Mouse (Mus musculus) liver, postnatal 0 days (tissue): ENCODE measurements at regions not wholly inside any gene's neighbourhood (a gene's known extent, or its start where the extent isn't known, plus 50 kb on each side); places are given as distances from the start of the nearest gene placed in this dataset.

ENCODE experiments used
- ATAC-seq: fragments of 200-750 bp; cut with Nextera tagmentation; 2 replicates; pipeline ENCODE4 v1.8.0; 2017; ENCODE audit warnings: mild to moderate bottlenecking, moderate library complexity
- DNase-seq: peaks from one replicate; pipeline ENCODE4 v3.0.0-alpha.2; 2016
- H3K27ac ChIP-seq: fragments of 300-500 bp; sonication (generic); 2 replicates; pipeline ENCODE4 v1.5.1; 2014; ENCODE audit warnings: antibody characterized with exemption, moderate library complexity, mild to moderate bottlenecking, low read depth
- H3K27me3 ChIP-seq: fragments of 300-500 bp; sonication (generic); 2 replicates; pipeline ENCODE4 v1.6.1; 2014; ENCODE audit warnings: low read length, control low read depth, mixed read lengths; ENCODE audit not compliant: insufficient read depth
- H3K36me3 ChIP-seq: fragments of 300-500 bp; sonication (generic); replicated peaks from 2 replicates; pipeline ENCODE4 v1.6.1; 2014; ENCODE audit warnings: mild to moderate bottlenecking, control low read depth, low read length, moderate library complexity, mixed read lengths; ENCODE audit not compliant: insufficient read depth
- H3K4me1 ChIP-seq: fragments of 300-500 bp; sonication (generic); 2 replicates; pipeline ENCODE4 v1.6.1; 2014; ENCODE audit warnings: antibody characterized with exemption, mild to moderate bottlenecking, control low read depth; ENCODE audit not compliant: insufficient read depth
- H3K4me2 ChIP-seq: fragments of 300-500 bp; sonication (generic); 2 replicates; pipeline ENCODE4 v1.6.1; 2014; ENCODE audit warnings: low read depth, mild to moderate bottlenecking, low read length, moderate library complexity, mixed read lengths
- H3K4me3 ChIP-seq: fragments of 300-500 bp; sonication (generic); 2 replicates; pipeline ENCODE4 v1.5.1; 2014; ENCODE audit warnings: low read depth, low read length
- H3K9ac ChIP-seq: fragments of 300-500 bp; sonication (generic); replicated peaks from 2 replicates; pipeline ENCODE4 v1.6.1; 2014; ENCODE audit warnings: mild to moderate bottlenecking, moderate library complexity
- H3K9me3 ChIP-seq: fragments of 300-500 bp; sonication (generic); 2 replicates; pipeline ENCODE4 v1.6.1; 2016; ENCODE audit warnings: mild to moderate bottlenecking, control low read depth, low read length, mixed read lengths
- CTCF ChIP-seq: sonication (generic); IDR thresholded peaks from 2 replicates; pipeline ENCODE4 v1.5.1; 2016; ENCODE audit warnings: antibody characterized with exemption, low read depth
- EP300 ChIP-seq: IDR thresholded peaks from 2 replicates; pipeline ENCODE4 v1.6.1; 2016; ENCODE audit warnings: antibody characterized with exemption, low read depth, mild to moderate bottlenecking
- whole genome bisulfite sequencing: fragments of 180-500 bp; shearing (Covaris S2); extraction: QIAGEN DNeasy Blood & Tissue Kit; methylation state at CpG from one replicate; pipeline ENCODE4 v1.1.7; 2014; ENCODE audit not compliant: insufficient replicate concordance; 5-methylcytosine and 5-hydroxymethylcytosine counted together

DNA sequence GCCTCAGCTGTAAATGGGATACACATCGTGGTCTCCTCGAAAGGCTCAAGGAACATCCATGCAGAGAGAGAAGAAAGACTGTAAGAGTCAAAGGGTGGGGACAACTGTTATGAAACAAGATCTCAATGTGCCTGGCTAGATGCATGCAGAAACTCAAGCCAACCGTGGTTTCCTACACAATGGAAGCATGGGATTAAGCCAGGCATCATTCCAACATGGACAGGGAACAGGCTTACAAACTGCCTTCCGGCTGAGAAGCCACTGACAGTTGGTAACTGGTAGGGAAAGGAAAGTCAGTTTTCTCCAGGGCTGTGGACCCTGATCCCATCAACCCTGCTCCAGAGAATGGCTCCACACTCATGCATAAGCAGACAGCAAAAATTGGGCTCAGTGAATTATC is 350.5 kb downstream of the Gm9195 start:
- Histone ChIP-seq H3K36me3 (no peaks in the 10 kb centered on the region), H3K4me3 (no peak overlapping the region), H3K9ac (no peak overlapping the region), H3K4me2 (no peak overlapping the region), H3K4me1 (no peaks in the 10 kb centered on the region), H3K27ac (no peak overlapping the region), H3K9me3 (no peaks in the 10 kb centered on the region), H3K27me3 (no peaks in the 10 kb centered on the region)
- no peak for TF ChIP-seq EP300
- no peak for TF ChIP-seq CTCF
- WGBS: 68% methylated on average over 4 of the region's 4 CpGs
- ATAC-seq (no peak), DNase-seq (no peak)

DNA sequence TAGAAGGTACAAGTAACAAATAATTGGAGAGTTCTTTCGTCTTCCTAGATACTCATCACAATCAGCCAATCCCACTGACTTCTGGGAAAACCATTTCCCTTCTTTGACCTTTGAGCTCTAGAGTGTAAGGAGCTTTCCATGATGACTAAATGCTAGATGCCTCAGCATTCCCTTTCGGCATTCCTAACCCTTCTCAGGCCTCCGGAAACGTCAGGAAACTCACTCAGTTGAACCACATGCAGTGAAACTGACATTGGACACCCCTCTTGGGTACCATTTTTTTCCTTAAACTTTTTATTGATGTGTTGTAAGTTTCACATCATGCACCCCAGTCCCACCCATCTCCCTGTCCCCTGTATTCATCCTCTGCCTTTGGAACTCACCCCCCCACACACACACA is 361.5 kb downstream of the Gm9195 start:
- H3K27ac ChIP-seq: no peak overlapping the region
- TF ChIP-seq EP300: no peak
- no peak for TF ChIP-seq CTCF
- no peak for DNase-seq
- ATAC-seq: no peak
- no peaks in the 10 kb centered on the region for H3K36me3 ChIP-seq
- H3K9ac ChIP-seq: no peak overlapping the region
- no peaks in the 10 kb centered on the region for H3K27me3 ChIP-seq
- H3K9me3 ChIP-seq: no peaks in the 10 kb centered on the region
- no peaks in the 10 kb centered on the region for H3K4me1 ChIP-seq
- WGBS: 77% methylated on average over 4 of the region's 4 CpGs
- no peak overlapping the region for H3K4me3 ChIP-seq
- H3K4me2 ChIP-seq: no peak overlapping the region

DNA sequence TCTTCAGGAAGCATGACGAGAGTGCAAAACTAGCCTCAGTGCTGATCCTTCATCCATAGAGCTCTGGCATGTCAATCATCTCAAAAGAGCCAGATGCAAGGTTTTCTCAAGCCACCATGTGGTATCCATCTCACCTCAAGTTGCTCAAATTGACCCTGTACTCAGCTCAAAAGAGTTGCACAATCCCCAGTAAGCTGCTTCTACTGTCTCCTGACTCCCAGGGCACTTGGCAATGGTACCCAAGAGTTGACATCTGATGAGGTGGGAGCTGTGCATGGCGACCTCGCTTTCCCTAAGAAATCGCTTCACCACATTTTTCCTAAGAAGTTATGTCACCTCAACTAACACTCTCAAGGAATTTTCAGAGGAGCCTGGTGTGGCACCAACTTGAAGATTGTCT is 369.9 kb downstream of the Gm9195 start:
- DNase-seq: no peak
- Histone ChIP-seq H3K4me1 (no peaks in the 10 kb centered on the region), H3K9ac (no peak overlapping the region), H3K4me2 (no peak overlapping the region), H3K27ac (no peak overlapping the region), H3K36me3 (no peaks in the 10 kb centered on the region), H3K27me3 (no peaks in the 10 kb centered on the region), H3K9me3 (no peaks in the 10 kb centered on the region), H3K4me3 (no peak overlapping the region)
- no peak for ATAC-seq
- TF ChIP-seq EP300 (no peak), CTCF (no peak)
- 79% methylated on average over 4 of the region's 4 CpGs for WGBS

DNA sequence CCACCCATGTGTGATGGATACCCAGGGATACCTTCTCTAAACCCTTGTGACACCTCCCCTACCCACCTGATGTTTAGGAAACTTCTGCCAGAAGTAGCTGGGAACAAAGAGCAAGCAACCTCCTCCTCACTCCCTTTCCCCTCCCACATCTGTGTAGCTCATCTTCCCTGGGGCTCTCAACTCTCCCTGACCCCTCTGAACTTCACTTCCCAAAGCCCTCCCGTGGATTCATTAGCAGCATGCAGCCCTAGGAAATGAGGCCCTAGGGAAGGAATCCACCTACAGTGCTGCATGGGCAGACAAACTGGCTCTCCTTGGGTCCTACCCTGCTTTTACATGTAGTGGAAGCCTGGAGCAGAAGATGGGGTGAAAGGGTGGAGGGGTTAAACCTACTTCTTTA is 370.6 kb downstream of the Gm9195 start:
- 14% methylated on average over 1 of the region's 1 CpGs for WGBS
- no peaks in the 10 kb centered on the region for H3K4me1 ChIP-seq
- no peak overlapping the region for H3K9ac ChIP-seq
- no peak overlapping the region for H3K4me2 ChIP-seq
- ATAC-seq (no peak), DNase-seq (no peak)
- H3K9me3 ChIP-seq: no peaks in the 10 kb centered on the region
- TF ChIP-seq EP300 (no peak), CTCF (no peak)
- H3K27ac ChIP-seq: no peak overlapping the region
- H3K4me3 ChIP-seq: no peak overlapping the region
- H3K27me3 ChIP-seq: no peaks in the 10 kb centered on the region
- H3K36me3 ChIP-seq: no peaks in the 10 kb centered on the region

DNA sequence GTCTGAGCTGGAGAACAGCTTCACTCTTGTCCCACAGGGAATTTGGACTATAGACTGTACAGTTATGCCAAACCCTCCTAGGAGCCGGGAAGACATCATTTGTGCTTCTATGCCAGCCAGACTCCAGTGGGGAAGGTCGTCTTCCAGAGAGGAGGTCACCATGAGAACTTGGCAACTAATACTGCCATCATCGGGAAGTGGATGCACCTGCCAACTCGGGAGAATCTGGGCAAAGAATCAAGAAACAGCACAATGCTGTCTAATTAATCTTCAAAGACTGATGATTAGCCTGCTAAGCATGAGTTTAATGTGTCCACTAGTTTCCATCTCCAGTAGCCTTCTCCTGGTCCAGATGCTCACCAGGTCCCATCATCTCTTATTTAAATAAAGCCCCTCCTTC is 374.8 kb downstream of the Gm9195 start:
- H3K9me3 ChIP-seq: no peaks in the 10 kb centered on the region
- no peaks in the 10 kb centered on the region for H3K36me3 ChIP-seq
- H3K4me3 ChIP-seq: no peak overlapping the region
- H3K27ac ChIP-seq: no peak overlapping the region
- H3K4me1 ChIP-seq: no peaks in the 10 kb centered on the region
- no peak for ATAC-seq
- 65% methylated on average over 4 of the region's 4 CpGs for WGBS
- TF ChIP-seq CTCF (no peak), EP300 (no peak)
- no peak for DNase-seq
- H3K9ac ChIP-seq: no peak overlapping the region
- H3K4me2 ChIP-seq: no peak overlapping the region
- no peaks in the 10 kb centered on the region for H3K27me3 ChIP-seq

DNA sequence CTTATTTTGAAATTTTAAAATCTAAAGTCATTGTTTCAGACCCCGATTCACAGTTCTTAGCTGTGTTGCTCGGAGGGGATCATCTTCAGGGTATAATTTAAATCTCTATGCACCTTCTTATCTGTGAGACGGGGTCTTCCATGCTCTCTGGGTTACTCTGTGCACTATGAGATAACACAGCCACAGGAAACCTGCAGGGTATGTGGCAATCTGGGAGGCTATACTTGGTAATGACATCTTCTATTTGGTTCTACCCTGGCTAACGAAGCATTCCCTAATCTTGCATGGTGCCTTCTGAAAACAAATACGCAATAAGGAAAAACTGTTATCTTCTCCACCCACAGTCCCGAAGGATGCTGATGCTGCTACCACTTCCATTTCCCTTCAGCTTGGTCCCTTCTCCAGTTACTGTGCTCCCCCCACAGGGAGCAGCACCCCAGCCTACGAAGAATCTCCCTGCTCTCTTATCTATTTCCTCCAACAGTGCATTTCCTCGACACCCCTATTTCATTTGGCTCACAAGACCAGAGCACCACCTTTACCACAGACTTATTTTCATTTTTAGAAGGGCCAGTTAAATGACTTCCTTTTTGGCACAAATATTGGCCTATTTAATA is 378.2 kb downstream of the Gm9195 start:
- Histone ChIP-seq H3K27me3 (no peaks in the 10 kb centered on the region), H3K4me1 (no peaks in the 10 kb centered on the region), H3K9me3 (no peaks in the 10 kb centered on the region), H3K4me3 (no peak overlapping the region), H3K27ac (no peak overlapping the region), H3K9ac (no peak overlapping the region), H3K36me3 (no peaks in the 10 kb centered on the region), H3K4me2 (no peak overlapping the region)
- ATAC-seq (no peak), DNase-seq (no peak)
- WGBS: 27% methylated on average over 8 of the region's 8 CpGs
- no peak for TF ChIP-seq EP300
- TF ChIP-seq CTCF: no peak

DNA sequence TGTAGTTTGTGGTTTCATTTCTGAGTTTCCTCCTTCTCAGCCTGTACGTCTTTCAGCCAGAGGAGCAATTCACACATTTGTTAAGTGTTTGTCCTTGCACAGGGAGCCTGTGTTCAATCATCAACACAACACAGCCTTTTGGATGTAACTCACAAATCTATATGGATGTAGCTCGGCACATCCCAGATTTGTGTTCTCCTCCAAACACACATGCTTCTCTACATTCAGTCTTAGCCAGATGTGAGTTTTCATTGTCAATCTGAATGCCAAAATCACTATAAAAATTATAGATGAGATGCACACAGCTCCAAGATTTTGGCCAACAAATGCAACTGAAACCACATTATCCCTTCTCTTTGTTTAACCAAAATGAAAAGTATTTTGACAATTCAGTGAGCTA is 380.9 kb downstream of the Gm9195 start:
- TF ChIP-seq CTCF (no peak), EP300 (no peak)
- Histone ChIP-seq H3K4me2 (no peak overlapping the region), H3K27me3 (no peaks in the 10 kb centered on the region), H3K36me3 (no peaks in the 10 kb centered on the region), H3K9me3 (no peaks in the 10 kb centered on the region), H3K4me3 (no peak overlapping the region), H3K27ac (no peak overlapping the region), H3K9ac (no peak overlapping the region), H3K4me1 (no peaks in the 10 kb centered on the region)
- WGBS: 61% methylated on average over 2 of the region's 2 CpGs
- DNase-seq (no peak), ATAC-seq (no peak)
